Mouse (Mus musculus) small intestine, adult 2 months (tissue): ENCODE data around the gene Fam120a. TPM values are rescaled to one million over a fixed set of nuclear protein-coding genes. Genes with fewer than 3 reads are reported as not detected.

Experiments used
- H3K27ac ChIP-seq: fragments of 200-500 bp; 2 replicates; pipeline ENCODE4 v1.5.1; 2012; ENCODE audit warnings: low read depth, low read length, control low read depth, inconsistent platforms; ENCODE audit not compliant: insufficient read depth
- H3K27me3 ChIP-seq: fragments of 200-500 bp; 2 replicates; pipeline ENCODE4 v1.6.1; 2012; ENCODE audit warnings: mild to moderate bottlenecking, moderate library complexity, low read length, inconsistent platforms; ENCODE audit not compliant: control insufficient read depth, insufficient read depth
- H3K36me3 ChIP-seq: fragments of 200-500 bp; 2 replicates; pipeline ENCODE4 v1.6.1; 2012; ENCODE audit warnings: mild to moderate bottlenecking, low read length, control low read depth, inconsistent platforms; ENCODE audit not compliant: control insufficient read depth, insufficient read depth
- H3K4me1 ChIP-seq: fragments of 200-500 bp; 2 replicates; pipeline ENCODE4 v1.6.1; 2012; ENCODE audit warnings: low read length, inconsistent platforms, mixed read lengths; ENCODE audit not compliant: control insufficient read depth, insufficient read depth, insufficient read length
- H3K4me3 ChIP-seq: fragments of 200-500 bp; 2 replicates; pipeline ENCODE4 v1.5.1; 2012; ENCODE audit warnings: low read depth, mild to moderate bottlenecking, control low read depth, inconsistent platforms, low read length, moderate library complexity
- CTCF ChIP-seq: fragments of 200-500 bp; IDR thresholded peaks from 2 replicates; pipeline ENCODE4 v1.5.1; 2012; ENCODE audit warnings: low read depth, mild to moderate bottlenecking, control low read depth, inconsistent platforms, low read length, moderate library complexity, mixed read lengths; ENCODE audit not compliant: insufficient replicate concordance, insufficient read length; ENCODE audit errors: extremely low read depth
- POLR2A ChIP-seq: fragments of 200-500 bp; IDR thresholded peaks from 2 replicates; pipeline ENCODE4 v1.6.1; 2012; ENCODE audit warnings: low read depth, mild to moderate bottlenecking, control low read depth, inconsistent platforms, low read length, moderate library complexity
- WGBS: fragments of 180-500 bp; shearing (Covaris S2); methylation state at CpG from one replicate; pipeline ENCODE4 v1.1.7; 2018; 5-methylcytosine and 5-hydroxymethylcytosine counted together
- polyA plus RNA-seq: library from polyadenylated mRNA; depleted of rRNA; stranded (reverse); fragments of >200 nt; gene quantifications from 2 replicates; pipeline ENCODE4 v1.2.3, GENCODE M21; 2012

Gene Fam120a
- polyA plus RNA-seq, 1 experiment = 80.1 TPM

DNA sequence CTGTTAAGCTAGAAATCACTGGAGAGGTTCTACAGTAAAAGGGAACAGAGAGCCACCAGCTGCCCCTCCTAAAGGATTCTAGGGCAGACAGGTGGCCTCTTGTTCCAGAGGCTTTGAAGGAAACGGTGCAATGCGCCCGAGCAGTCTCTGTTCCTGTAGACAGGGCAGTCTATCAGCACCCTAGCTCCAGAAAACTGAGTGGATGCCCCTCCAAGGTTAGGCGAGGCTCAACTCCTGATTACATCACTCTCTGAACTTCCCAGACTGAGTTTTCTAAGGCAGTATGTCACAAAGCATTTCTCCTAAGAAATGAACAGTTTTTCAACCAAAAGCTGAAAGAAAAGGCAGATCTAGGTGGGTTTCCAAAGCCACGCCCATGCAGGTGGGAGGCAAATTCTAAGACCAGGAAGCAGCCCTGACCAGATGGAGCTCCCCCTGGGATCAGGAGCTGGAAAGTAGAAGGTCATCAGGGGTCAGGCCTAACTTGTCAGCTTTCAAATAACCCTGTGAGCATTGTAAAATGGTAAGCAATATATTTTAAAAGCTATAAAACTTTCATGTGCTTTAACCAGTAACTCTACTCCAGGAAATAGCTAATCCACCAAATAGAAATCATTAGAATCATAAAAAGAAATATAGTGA is 17.1 kb downstream of the Fam120a start:
- Histone ChIP-seq H3K36me3 (peaks cover 26% of the 10 kb centered on the region), H3K4me3 (no peak overlapping the region), H3K27ac (0 out of 2 replicates have a peak overlapping the region, but pooled peaks have one; percentile 2), H3K27me3 (no peaks in the 10 kb centered on the region), H3K4me1 (peaks cover 14% of the 10 kb centered on the region)
- no peak for TF ChIP-seq POLR2A
- 28% methylated on average over 5 of the region's 5 CpGs for WGBS

DNA sequence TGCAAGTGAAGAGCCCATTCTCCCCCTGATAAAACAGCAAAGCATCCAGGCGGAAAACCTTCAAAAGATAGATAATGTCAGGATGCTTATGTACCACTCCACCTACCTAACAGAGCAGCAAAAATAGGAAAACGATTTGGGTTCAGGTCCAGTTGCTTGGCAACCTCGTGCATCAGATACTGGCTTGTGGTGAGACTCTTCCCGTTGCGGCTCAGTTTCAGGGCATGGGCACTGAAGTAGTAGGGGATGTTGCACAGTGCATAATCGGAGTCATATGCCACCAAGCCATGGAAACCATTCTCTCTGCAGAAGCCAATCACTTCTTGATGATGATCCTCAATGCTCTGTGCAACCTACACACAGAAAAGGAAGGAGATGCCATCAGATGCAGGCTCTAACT is 18.9 kb downstream of the Fam120a start:
- peaks cover 36% of the 10 kb centered on the region for H3K36me3 ChIP-seq
- no peaks in the 10 kb centered on the region for H3K27me3 ChIP-seq
- no peak overlapping the region for H3K4me3 ChIP-seq
- no peak for TF ChIP-seq POLR2A
- TF ChIP-seq CTCF = no peak
- 83% methylated on average over 6 of the region's 6 CpGs for WGBS
- no peak overlapping the region for H3K27ac ChIP-seq
- H3K4me1 ChIP-seq = peaks cover 10% of the 10 kb centered on the region; the same call in 1 of the 2 replicates

GRCm38 (mm10) chr13:48944571-48944970 is 23.2 kb downstream of the Fam120a start:
- Histone ChIP-seq H3K27me3 (no peaks in the 10 kb centered on the region), H3K36me3 (peaks cover 60% of the 10 kb centered on the region), H3K4me1 (peaks cover 12% of the 10 kb centered on the region; the same call in 1 of the 2 replicates), H3K27ac (no peak overlapping the region), H3K4me3 (no peak overlapping the region)
- TF ChIP-seq CTCF = no peak
- no peak for TF ChIP-seq POLR2A
- 58% methylated on average over 1 of the region's 1 CpGs for WGBS

DNA sequence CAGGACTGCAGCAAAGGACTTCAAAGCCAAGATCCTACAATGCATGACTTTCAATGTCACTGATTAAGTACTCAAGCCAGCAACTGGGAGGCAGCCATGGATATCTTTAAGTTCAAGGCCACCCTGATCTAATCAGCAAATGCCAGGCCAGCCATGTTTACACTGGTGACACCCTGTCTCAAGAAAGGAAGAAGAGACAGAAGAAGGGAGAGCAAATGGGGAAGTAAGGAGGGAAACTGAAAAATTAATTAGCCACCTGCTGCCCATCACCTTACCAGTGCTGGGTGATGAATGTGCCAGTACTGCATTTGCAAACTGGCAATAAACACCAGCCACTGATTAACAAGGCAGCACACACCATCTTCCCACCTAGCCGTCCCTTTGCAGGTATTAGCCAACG is 25.3 kb downstream of the Fam120a start:
- H3K4me1 ChIP-seq = peaks cover 12% of the 10 kb centered on the region; the same call in 1 of the 2 replicates
- no peak for TF ChIP-seq CTCF
- no peaks in the 10 kb centered on the region for H3K27me3 ChIP-seq
- WGBS = 22% methylated on average over 2 of the region's 2 CpGs
- peak overlapping the region; percentile 40; the same call in 1 of the 2 replicates for H3K27ac ChIP-seq
- H3K4me3 ChIP-seq = no peak overlapping the region
- peaks cover 48% of the 10 kb centered on the region for H3K36me3 ChIP-seq

DNA sequence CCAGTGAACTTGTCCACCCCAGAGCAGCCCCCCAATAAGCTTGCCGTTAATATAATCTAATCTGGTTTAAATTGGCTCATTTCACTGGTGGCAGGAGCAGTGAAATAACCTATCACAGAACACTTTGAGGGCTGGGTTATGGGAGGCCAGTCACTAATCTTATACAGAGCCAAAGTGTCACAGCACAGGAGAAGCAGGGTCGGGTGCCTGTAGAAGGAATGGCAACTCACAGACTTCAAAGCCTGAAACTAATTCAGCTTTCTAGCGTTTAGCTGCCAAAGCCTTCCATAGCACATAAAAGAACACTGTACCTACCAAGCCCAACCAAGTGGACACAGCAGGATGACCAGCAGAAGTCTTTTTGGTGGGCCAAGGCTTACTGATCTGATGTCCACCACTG is 26.0 kb downstream of the Fam120a start:
- TF ChIP-seq CTCF = no peak
- no peak for TF ChIP-seq POLR2A
- WGBS = 70% methylated on average over 3 of the region's 3 CpGs
- Histone ChIP-seq H3K4me1 (peaks cover 12% of the 10 kb centered on the region; the same call in 1 of the 2 replicates), H3K27ac (no peak overlapping the region), H3K36me3 (peaks cover 44% of the 10 kb centered on the region), H3K4me3 (no peak overlapping the region), H3K27me3 (no peaks in the 10 kb centered on the region)

- 70% methylated on average over 6 of the region's 6 CpGs for WGBS
- peaks cover 2% of the 10 kb centered on the region; the same call in 1 of the 2 replicates for H3K4me1 ChIP-seq
- TF ChIP-seq POLR2A (no peak), CTCF (no peak)
- no peak overlapping the region for H3K27ac ChIP-seq
- H3K4me3 ChIP-seq = no peak overlapping the region
- peaks cover 44% of the 10 kb centered on the region for H3K36me3 ChIP-seq
- H3K27me3 ChIP-seq = no peaks in the 10 kb centered on the region
Observed at GRCm38 (mm10) chr13:48934597-48934996, 33.2 kb downstream of the Fam120a start.

GRCm38 (mm10) chr13:48932692-48933091 is 35.1 kb downstream of the Fam120a start:
- peaks cover 51% of the 10 kb centered on the region for H3K36me3 ChIP-seq
- H3K27ac ChIP-seq = no peak overlapping the region
- TF ChIP-seq POLR2A (no peak), CTCF (no peak)
- WGBS = 79% methylated on average over 3 of the region's 3 CpGs
- peaks cover 2% of the 10 kb centered on the region for H3K4me1 ChIP-seq
- no peak overlapping the region for H3K4me3 ChIP-seq
- no peaks in the 10 kb centered on the region for H3K27me3 ChIP-seq

DNA sequence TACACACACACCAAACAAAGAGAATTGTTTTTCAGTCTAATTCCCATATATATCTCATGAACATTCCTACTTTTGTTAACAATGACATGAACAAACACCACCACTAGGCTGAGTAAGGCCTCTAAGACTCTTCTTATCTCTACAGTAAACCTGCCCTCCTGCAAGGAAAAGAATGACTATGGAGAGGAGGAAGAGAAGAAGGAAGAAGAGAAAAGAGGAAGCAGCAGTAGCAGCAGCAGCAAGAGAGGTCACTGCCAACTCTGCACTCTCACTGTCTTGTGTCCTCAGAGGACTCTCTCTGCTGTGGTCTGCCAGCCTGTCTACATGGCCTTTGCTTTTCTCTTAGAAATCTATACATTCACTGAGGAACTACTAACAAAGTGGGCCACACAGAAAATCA is 36.1 kb downstream of the Fam120a start:
- TF ChIP-seq POLR2A = no peak
- TF ChIP-seq CTCF = no peak
- H3K27me3 ChIP-seq = no peaks in the 10 kb centered on the region
- no peak overlapping the region for H3K4me3 ChIP-seq
- peaks cover 55% of the 10 kb centered on the region for H3K36me3 ChIP-seq
- H3K4me1 ChIP-seq = peaks cover 2% of the 10 kb centered on the region
- no peak overlapping the region for H3K27ac ChIP-seq
